Mouse (Mus musculus) ES-E14 (cell line): ENCODE data around the gene Nicn1. TPM values are rescaled to one million over a fixed set of nuclear protein-coding genes. Genes with fewer than 3 reads are reported as not detected.
"Not testable (repeated sequence)": the region's sequence is repeated elsewhere in the genome, so short reads cannot be mapped to it uniquely, and the experiment has no call there.

Experiments used
- DNase-seq: peaks from one replicate; pipeline ENCODE4 v3.0.0-alpha.2; 2013; ENCODE audit warnings: low read depth, low spot score
- H3K27ac ChIP-seq: 2 replicates; pipeline ENCODE4 v1.5.1; 2012; ENCODE audit warnings: low read depth, mild to moderate bottlenecking, low read length, moderate library complexity, mixed read lengths; ENCODE audit not compliant: poor library complexity, insufficient read depth, severe bottlenecking
- H3K36me3 ChIP-seq: 2 replicates; pipeline ENCODE4 v1.6.1; 2012; ENCODE audit warnings: mild to moderate bottlenecking, low read length, moderate library complexity, mixed read lengths; ENCODE audit not compliant: control insufficient read depth, poor library complexity, insufficient read depth, severe bottlenecking
- H3K4me1 ChIP-seq, 2 experiments: fragments of 150-350 bp in 1 of 2; sonication (generic) in 1 of 2; 2 replicates each; pipeline ENCODE4 v1.6.1; 2012; ENCODE audit warnings: low read length in 2 of 2, mild to moderate bottlenecking in 1 of 2, mixed read lengths in 1 of 2; ENCODE audit not compliant: control insufficient read depth in 2 of 2, insufficient read depth in 2 of 2, poor library complexity in 1 of 2
- H3K4me3 ChIP-seq, 2 experiments: fragments of 150-350 bp in 1 of 2; sonication (generic) in 1 of 2; 2 replicates each; pipeline ENCODE4 v1.5.1; 2012; ENCODE audit warnings: low read length in 2 of 2, low read depth in 1 of 2, mild to moderate bottlenecking in 1 of 2, mixed read lengths in 1 of 2; ENCODE audit not compliant: insufficient read depth in 1 of 2, poor library complexity in 1 of 2, severe bottlenecking in 1 of 2
- H3K9ac ChIP-seq: 2 replicates; pipeline ENCODE4 v1.6.1; 2012; ENCODE audit warnings: low read depth, mild to moderate bottlenecking, low read length, mixed read lengths; ENCODE audit not compliant: poor library complexity, insufficient read depth, severe bottlenecking
- H3K9me3 ChIP-seq: fragments of 150-350 bp; sonication (generic); 2 replicates; pipeline ENCODE4 v1.6.1; 2012; ENCODE audit warnings: low read depth, mild to moderate bottlenecking, low read length; ENCODE audit not compliant: control insufficient read depth, insufficient read depth
- CHD2 ChIP-seq: IDR thresholded peaks from 2 replicates; pipeline ENCODE4 v1.6.1; 2014; ENCODE audit warnings: mild to moderate bottlenecking, low read depth, low read length, inconsistent platforms
- HCFC1 ChIP-seq: IDR thresholded peaks from 2 replicates; pipeline ENCODE4 v1.6.1; 2012; ENCODE audit warnings: low read length, inconsistent platforms, borderline replicate concordance; ENCODE audit not compliant: insufficient read depth
- MAFK ChIP-seq: IDR thresholded peaks from 2 replicates; pipeline ENCODE4 v1.6.1; 2014; ENCODE audit warnings: mild to moderate bottlenecking, low read depth, low read length, inconsistent platforms; ENCODE audit not compliant: insufficient read depth
- ZC3H11A ChIP-seq: IDR thresholded peaks from 2 replicates; pipeline ENCODE4 v1.6.1; 2012; ENCODE audit warnings: low read depth, mild to moderate bottlenecking, inconsistent platforms, low read length, borderline replicate concordance
- ZNF384 ChIP-seq: IDR thresholded peaks from 2 replicates; pipeline ENCODE4 v1.6.1; 2012; ENCODE audit warnings: low read depth, low read length, inconsistent platforms
- in situ Hi-C, 2 experiments: fragments of 600-800 bp; cut with MboI; formaldehyde crosslinking; loops; one replicate each; pipeline ENCODE4 v1.15.1; 2025; ENCODE audit warnings: low sequenced_read_pairs in 2 of 2, inconsistent platforms in 1 of 2; ENCODE audit not compliant: unreplicated experiment in 2 of 2
- total RNA-seq: library from RNA; depleted of rRNA; stranded (reverse); fragments of 300-350 nt; gene quantifications from 2 replicates; pipeline ENCODE4 v1.2.3, GENCODE M21; 2012

Gene Nicn1
- total RNA-seq, 1 experiment = 9.2 TPM

DNA sequence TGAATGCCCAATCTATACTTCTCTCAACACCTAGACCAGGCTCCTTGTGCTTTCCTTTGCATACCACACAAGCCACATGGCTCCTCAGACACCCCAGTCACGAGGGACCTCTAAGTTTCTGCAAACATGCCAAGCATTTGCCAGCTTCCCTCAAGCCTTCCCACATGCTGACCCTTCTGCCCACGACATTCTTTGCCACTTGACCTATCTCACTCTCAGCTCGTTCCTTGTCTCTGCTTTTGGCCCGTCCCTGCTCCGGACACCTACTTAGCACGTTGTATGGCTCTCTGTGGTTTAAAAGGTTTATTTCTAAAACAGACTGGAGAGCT is 14.9 kb upstream of the Nicn1 start:
- H3K27ac ChIP-seq = no peak overlapping the region
- no peaks in the 10 kb centered on the region for H3K36me3 ChIP-seq
- H3K4me3 ChIP-seq = no peak overlapping the region
- DNase-seq = no peak
- H3K4me1 ChIP-seq = peaks cover 3 to 26% of the 10 kb centered on the region in 2 experiments
- no peaks in the 10 kb centered on the region for H3K9me3 ChIP-seq
- in situ Hi-C loops = no loop called here
- no peak overlapping the region for H3K9ac ChIP-seq
- TF ChIP-seq ZNF384 = no peak
- no peak for TF ChIP-seq CHD2

GRCm38 (mm10) chr9:108278697-108279450 is 11.4 kb upstream of the Nicn1 start:
- no peak for DNase-seq
- H3K9me3 ChIP-seq = no peaks in the 10 kb centered on the region
- no peak overlapping the region for H3K27ac ChIP-seq
- peak; percentile 71 for TF ChIP-seq ZC3H11A
- TF ChIP-seq CHD2 = no peak
- H3K4me1 ChIP-seq = peaks cover 0 to 12% of the 10 kb centered on the region in 2 experiments; a peak in 3 of 4 replicates
- in situ Hi-C loops = no loop called here
- no peaks in the 10 kb centered on the region for H3K36me3 ChIP-seq
- H3K4me3 ChIP-seq = no peak overlapping the region
- peak overlapping the region; percentile 51; the same call in 1 of the 2 replicates for H3K9ac ChIP-seq

- DNase-seq = no peak
- in situ Hi-C loops = no loop called here
Measured at GRCm38 (mm10) chr9:108280071-108280828, 10.0 kb upstream of the Nicn1 start.

GRCm38 (mm10) chr9:108284410-108284809 is 5.8 kb upstream of the Nicn1 start:
- DNase-seq = no peak
- Histone ChIP-seq H3K36me3 (no peaks in the 10 kb centered on the region), H3K4me3 (no peak overlapping the region), H3K9me3 (no peaks in the 10 kb centered on the region), H3K27ac (no peak overlapping the region), H3K4me1 (no peaks in the 10 kb centered on the region), H3K9ac (no peak overlapping the region)
- TF ChIP-seq ZC3H11A (peak; percentile 62; the same call in 1 of the 2 replicates), MAFK (no peak)
- in situ Hi-C loops = no loop called here

More at GRCm38 (mm10) chr9:108280071-108280828, 10.0 kb upstream of the Nicn1 start:
- H3K9me3 ChIP-seq = no peaks in the 10 kb centered on the region
- TF ChIP-seq ZNF384 (no peak), ZC3H11A (no peak), MAFK (no peak), CHD2 (no peak), HCFC1 (no peak)
- H3K9ac ChIP-seq = no peak overlapping the region
- peaks cover 0 to 2% of the 10 kb centered on the region in 2 experiments; a peak in 2 of 4 replicates for H3K4me1 ChIP-seq
- no peaks in the 10 kb centered on the region for H3K36me3 ChIP-seq
- H3K27ac ChIP-seq = no peak overlapping the region
- H3K4me3 ChIP-seq = no peak overlapping the region

DNA sequence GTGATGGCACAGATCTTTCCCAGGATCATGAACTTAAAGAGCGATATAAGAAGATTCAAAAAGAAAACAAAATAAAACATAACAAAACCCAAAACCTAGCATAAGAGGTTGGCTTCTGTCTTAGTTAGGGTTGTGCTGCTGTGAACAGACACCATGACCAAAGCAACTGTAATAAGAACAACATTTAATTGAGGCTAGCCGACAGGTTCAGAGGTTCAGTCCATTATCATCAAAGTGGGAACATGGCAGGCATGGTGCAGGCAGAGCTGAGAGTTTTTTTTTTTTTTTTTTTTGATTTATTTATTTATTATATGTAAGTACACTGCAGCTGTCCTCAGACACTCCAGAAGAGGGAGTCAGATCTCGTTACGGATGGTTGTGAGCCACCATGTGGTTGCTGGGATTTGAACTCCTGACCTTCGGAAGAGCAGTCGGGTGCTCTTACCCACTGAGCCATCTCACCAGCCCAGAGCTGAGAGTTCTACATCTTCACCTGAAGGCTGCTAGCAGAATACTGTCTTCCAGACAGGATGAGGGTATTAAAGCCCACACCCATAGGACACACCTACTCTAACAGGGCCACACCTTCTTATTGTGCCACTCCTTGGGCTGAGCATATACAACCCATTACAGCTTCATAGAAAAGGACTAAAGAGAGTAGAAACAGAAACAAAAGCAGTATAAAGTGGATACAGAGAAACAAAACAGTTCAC is 2.5 kb upstream of the Nicn1 start:
- H3K9me3 ChIP-seq, H3K36me3 ChIP-seq, H3K9ac ChIP-seq, H3K4me1 ChIP-seq, DNase-seq, in situ Hi-C loops, H3K4me3 ChIP-seq, H3K27ac ChIP-seq: not testable (repeated sequence)
